In the genomic region with DNA sequence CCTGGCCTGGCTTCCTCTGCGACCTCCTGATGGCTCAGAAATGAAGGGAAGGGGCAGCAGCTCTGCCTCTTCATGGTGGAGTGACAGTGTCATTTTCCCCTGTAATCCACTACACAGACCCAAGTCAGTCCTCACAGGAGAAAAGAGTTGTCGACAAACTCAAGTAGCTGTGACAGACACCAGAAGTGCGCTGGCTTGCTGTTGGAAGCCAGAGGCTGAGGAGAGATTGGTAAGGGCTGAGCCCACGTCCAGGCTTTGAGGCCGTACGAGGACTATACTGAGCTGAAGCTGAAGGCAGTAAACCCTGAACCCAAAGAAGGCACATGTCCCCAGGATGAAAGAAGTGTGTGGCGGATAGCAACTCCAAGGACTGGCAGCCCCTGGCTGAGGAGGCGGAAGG, we compare ENCODE assay signal across 26 mouse cellular contexts. TPM values are rescaled to one million over a fixed set of nuclear protein-coding genes. Genes with fewer than 3 reads are reported as not detected.
DNase-seq lines count a peak whose midpoint lies in the region; ATAC-seq and TF ChIP-seq lines count a peak whose summit lies in the region.
"Had no signal": no experiment of that assay in that cellular context is flagged by ENCODE, and none has a peak within 500 bp of the region (broad histone marks: within the 10 kb centered on the region; RNA-seq: fewer than 3 reads in every experiment).

No protein-coding gene starts in this region.

- no peak for TF ChIP-seq CTCF in layer of hippocampus, adult 2 months (conservative IDR thresholded peaks at IDR 0.05)
- 0 out of 2 replicates have a peak, but pooled peaks have one; percentile 4 for TF ChIP-seq CTCF in thymus, adult 2 months (IDR thresholded peaks at IDR 0.05; ENCODE audit: borderline replicate concordance, control insufficient read depth, extremely low read depth, insufficient read depth, low read length, poor library complexity)

- ATAC-seq in heart, embryonic 11.5 days (replicated peaks; ENCODE audit: insufficient number of reproducible peaks, low FRiP score, low TSS enrichment), result peak; percentile 63
- ATAC-seq: liver, postnatal 0 days had no signal

- H3K27me3 ChIP-seq in heart, embryonic 11.5 days (ENCODE audit: control insufficient read depth, insufficient read depth, low read length), result peaks cover 16% of the 10 kb centered on the region; the same call in 1 of the 2 replicates
- no peaks in the 10 kb centered on the region for H3K27me3 ChIP-seq in thymus, adult 2 months (ENCODE audit: control insufficient read depth, insufficient read depth, low read length)
- H3K27me3 ChIP-seq: embryonic facial prominence, embryonic 15.5 days; forebrain, embryonic 12.5 days; hindbrain, embryonic 15.5 days; midbrain, embryonic 12.5 days; neural tube, embryonic 12.5 days had no signal

- H3K4me2 ChIP-seq in heart, embryonic 11.5 days, result peak overlapping the region; percentile 9; the same call in 1 of the 2 replicates
- H3K4me2 ChIP-seq: embryonic facial prominence, embryonic 15.5 days; forebrain, embryonic 12.5 days; hindbrain, embryonic 15.5 days; midbrain, embryonic 12.5 days; neural tube, embryonic 12.5 days had no signal

- H3K4me3 ChIP-seq in heart, embryonic 11.5 days (ENCODE audit: low read depth, low read length), result no peak overlapping the region
- H3K4me3 ChIP-seq in layer of hippocampus, adult 2 months, result no peak overlapping the region
- H3K4me3 ChIP-seq in thymus, adult 2 months (ENCODE audit: control insufficient read depth, insufficient read depth, low read length), result no peak overlapping the region
- H3K4me3 ChIP-seq: embryonic facial prominence, embryonic 15.5 days; forebrain, embryonic 12.5 days; heart, adult 2 months; hindbrain, embryonic 15.5 days; left cerebral cortex, adult 2 months; midbrain, embryonic 12.5 days; neural tube, embryonic 12.5 days had no signal

- H3K9me3 ChIP-seq in heart, embryonic 11.5 days (replicated peaks; ENCODE audit: control insufficient read depth, low read length), result no peaks in the 10 kb centered on the region
- H3K9me3 ChIP-seq: embryonic facial prominence, embryonic 15.5 days; forebrain, embryonic 12.5 days; hindbrain, embryonic 15.5 days; midbrain, embryonic 12.5 days; neural tube, embryonic 12.5 days had no signal

- peaks cover 13% of the 10 kb centered on the region for H3K4me1 ChIP-seq in heart, embryonic 11.5 days (ENCODE audit: control insufficient read depth, insufficient read depth, low read length)
- peaks cover 23% of the 10 kb centered on the region for H3K4me1 ChIP-seq in thymus, adult 2 months (replicated peaks; ENCODE audit: control insufficient read depth, insufficient read depth, low read length)
- H3K4me1 ChIP-seq: embryonic facial prominence, embryonic 15.5 days; hindbrain, embryonic 15.5 days; midbrain, embryonic 12.5 days; neural tube, embryonic 12.5 days had no signal

- DNase-seq in heart, adult 18-20 months, result no peak
- DNase-seq in layer of hippocampus, adult 2 months (ENCODE audit: low spot score in 2 of 2), result no peak
- no peak for DNase-seq in layer of hippocampus, postnatal 36 days
- no peak for DNase-seq in thymus, adult 2 months
- no peak for DNase-seq in thymus, postnatal 0 days (ENCODE audit: low spot score)
- no peak for DNase-seq in retina, postnatal 1 day
- DNase-seq: adrenal gland, postnatal 36 days; B cell, adult 2 months; cerebellum, adult 11-12 months; embryo, embryonic 11 days; gastrocnemius, postnatal 10 days; kidney, adult 18-20 months; kidney, postnatal 10 days; left cerebral cortex, postnatal 4 days; liver, postnatal 0 days; right cerebral cortex, adult 18-20 months had no signal

- H3K27ac ChIP-seq in heart, embryonic 11.5 days (ENCODE audit: low read depth, low read length), result no peak overlapping the region
- peak overlapping the region; percentile 46; the same call in 1 of the 2 replicates for H3K27ac ChIP-seq in layer of hippocampus, adult 2 months
- no peak overlapping the region; the same call in 1 of the 2 replicates for H3K27ac ChIP-seq in thymus, adult 2 months (ENCODE audit: control insufficient read depth, insufficient read depth, low read length)
- H3K27ac ChIP-seq: embryonic facial prominence, embryonic 15.5 days; forebrain, embryonic 12.5 days; heart, adult 2 months; hindbrain, embryonic 15.5 days; left cerebral cortex, adult 2 months; midbrain, embryonic 12.5 days; neural tube, embryonic 12.5 days had no signal

- whole genome bisulfite sequencing in heart, embryonic 11.5 days (ENCODE audit: insufficient replicate concordance), result 31% methylated on average over 8 of the region's 8 CpGs
- 94% methylated on average over 8 of the region's 8 CpGs for WGBS in thymus, adult 2 months

- H3K36me3 ChIP-seq in heart, embryonic 11.5 days (ENCODE audit: control insufficient read depth, insufficient read depth, low read length), result no peaks in the 10 kb centered on the region
- H3K36me3 ChIP-seq in thymus, adult 2 months (ENCODE audit: control insufficient read depth, insufficient read depth, low read length), result no peaks in the 10 kb centered on the region
- H3K36me3 ChIP-seq: embryonic facial prominence, embryonic 15.5 days; forebrain, embryonic 12.5 days; hindbrain, embryonic 15.5 days; midbrain, embryonic 12.5 days; neural tube, embryonic 12.5 days had no signal

- H3K9ac ChIP-seq in heart, embryonic 11.5 days (ENCODE audit: low read depth, low read length), result no peak overlapping the region
- H3K9ac ChIP-seq: embryonic facial prominence, embryonic 15.5 days; forebrain, embryonic 12.5 days; hindbrain, embryonic 15.5 days; liver, postnatal 0 days; midbrain, embryonic 12.5 days; neural tube, embryonic 12.5 days had no signal

- TF ChIP-seq POLR2A in thymus, adult 2 months (IDR thresholded peaks at IDR 0.05; ENCODE audit: control insufficient read depth, extremely low read depth, insufficient read depth, low read length, poor library complexity), result no peak

RNA-seq across cellular contexts. Expression of gene Zfp957, which starts 21.7 kb away (rescaled TPM):
- not detected in 2 replicates for polyA plus RNA-seq in heart, embryonic 11.5 days (2014; fragmentation: Nextera tagmentation; extraction: Ambion mirVana)
- not detected for total RNA-seq in heart, adult 18-20 months (2021)
- not detected for total RNA-seq in layer of hippocampus, adult 2 months (2021)
- not detected for total RNA-seq in layer of hippocampus, postnatal 36 days (2021)
- not detected in 2 replicates for polyA plus RNA-seq in thymus, adult 2 months (2012; rRNA removed)
- not detected in 2 replicates for polyA plus RNA-seq in thymus, postnatal 0 days (2015; fragmentation: Nextera tagmentation; extraction: Ambion mirVana)
- total RNA-seq: adrenal gland, postnatal 36 days; gastrocnemius, postnatal 10 days; heart, adult 2 months; layer of hippocampus, adult 8-10 months; left cerebral cortex, adult 2 months; left cerebral cortex, postnatal 4 days; liver, adult 2 months had no signal
- polyA plus RNA-seq: embryonic facial prominence, embryonic 15.5 days; forebrain, embryonic 12.5 days; heart, adult 2 months; hindbrain, embryonic 15.5 days; liver, adult 2 months; liver, postnatal 0 days; midbrain, embryonic 12.5 days; neural tube, embryonic 12.5 days had no signal
